Mouse (Mus musculus): ENCODE results near the gene Ndufaf7.

- TF ChIP-seq POLR2A (IDR thresholded peaks at IDR 0.05; ENCODE audit: borderline replicate concordance, low read depth, low read length), result no peak
- TF ChIP-seq CTCF (IDR thresholded peaks at IDR 0.05; ENCODE audit: low read depth, low read length), result no peak
Observed at GRCm38 (mm10) chr17:78983166-78983565, 46.2 kb downstream of the Ndufaf7 start.

Data from bone marrow macrophage, adult 2 months (primary cell).